Mouse (Mus musculus) adrenal gland, adult (tissue): ENCODE measurements at regions not wholly inside any gene's neighbourhood (a gene's known extent, or its start where the extent isn't known, plus 50 kb on each side); places are given as distances from the start of the nearest gene placed in this dataset.
A peak's percentile ranks its signal among the peaks of the same experiment; 100 is the strongest.

Experiments used
- DNase-seq, 2 experiments: peaks; one replicate each; pipeline ENCODE4 v3.0.0; 2022 to 2023; ENCODE audit warnings: low spot score in 1 of 2; ENCODE audit not compliant: inconsistent age in 2 of 2

DNA sequence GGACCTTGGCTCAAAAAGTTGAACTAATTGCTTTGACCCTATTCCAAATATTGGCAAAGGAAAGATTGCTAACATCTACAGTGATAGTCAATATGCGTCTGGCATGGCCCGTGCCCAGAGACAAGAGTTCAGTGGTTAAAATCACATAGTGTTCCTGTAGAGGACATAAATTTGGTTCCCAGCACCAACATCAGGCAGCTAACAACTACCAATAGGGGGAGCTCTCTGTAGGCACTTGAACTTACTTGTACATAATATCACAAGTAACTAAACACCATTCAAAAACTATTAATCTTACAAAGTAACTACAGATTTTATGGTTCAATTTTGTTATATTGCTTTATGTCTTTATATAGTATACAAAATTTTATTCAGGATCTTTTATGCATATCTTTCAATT, 74.3 kb downstream of the Serpinb9g start:
- DNase-seq: peak; percentile 5 to 71

DNA sequence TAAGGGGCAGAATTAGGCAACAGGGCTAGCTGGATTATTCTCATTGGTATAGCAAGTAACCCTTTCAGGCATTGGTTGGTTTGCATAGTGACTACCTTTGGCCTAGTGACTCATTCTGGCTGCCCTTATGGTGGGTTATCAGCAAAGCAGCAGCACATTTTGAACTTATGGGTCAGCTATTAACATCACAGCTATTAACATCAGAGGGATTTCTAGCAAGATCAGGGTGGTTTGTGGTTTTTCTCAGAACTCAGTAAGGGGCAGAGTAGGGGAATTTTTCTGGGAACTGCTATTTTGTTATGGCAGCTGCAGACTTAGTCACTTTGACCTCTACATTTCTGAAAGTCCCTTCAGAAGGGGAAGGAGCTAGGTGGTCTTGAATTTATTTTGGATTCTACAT, 75.1 kb downstream of the Serpinb9g start:
- DNase-seq: no peak

DNA sequence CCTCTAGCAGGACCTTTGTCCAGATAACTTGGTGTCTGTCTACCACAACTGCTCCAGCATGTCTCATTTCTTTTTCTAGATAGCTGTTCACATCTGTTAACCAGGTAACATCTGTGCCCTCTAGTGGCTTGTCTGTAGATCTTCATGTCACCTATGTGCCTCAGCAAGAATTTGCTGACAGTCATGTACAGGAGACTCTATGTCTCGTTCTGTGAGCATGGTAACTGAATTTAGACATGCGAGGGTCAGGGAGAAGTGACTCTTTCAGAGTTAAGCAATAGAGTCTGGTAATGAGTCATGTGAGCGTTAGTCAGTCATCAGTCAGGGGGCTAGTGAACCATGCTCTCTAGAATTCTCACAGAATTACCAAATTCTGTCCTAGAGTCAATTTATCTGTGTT, 77.0 kb downstream of the Serpinb9g start:
- DNase-seq: peak in 1 of 2 experiments; percentile 71

DNA sequence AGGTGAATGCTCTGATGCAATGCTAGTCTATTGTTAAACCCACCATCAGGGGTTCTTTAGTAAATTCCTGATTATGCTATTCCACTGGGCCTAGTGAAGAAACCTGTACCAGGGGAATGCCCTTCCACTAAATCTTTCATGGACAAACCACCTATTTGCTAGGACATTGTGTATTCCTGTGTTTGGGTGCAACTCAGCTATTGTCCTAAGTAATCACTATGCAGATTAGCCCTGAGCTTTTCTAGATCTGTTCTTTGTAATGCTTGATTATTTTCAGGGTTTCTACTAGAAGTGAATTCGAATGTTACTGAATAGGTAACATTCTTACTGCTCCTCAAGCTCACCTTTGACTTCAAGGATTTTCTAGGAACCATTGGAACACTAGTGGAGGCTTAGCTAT, 78.3 kb downstream of the Serpinb9g start:
- DNase-seq: no peak

DNA sequence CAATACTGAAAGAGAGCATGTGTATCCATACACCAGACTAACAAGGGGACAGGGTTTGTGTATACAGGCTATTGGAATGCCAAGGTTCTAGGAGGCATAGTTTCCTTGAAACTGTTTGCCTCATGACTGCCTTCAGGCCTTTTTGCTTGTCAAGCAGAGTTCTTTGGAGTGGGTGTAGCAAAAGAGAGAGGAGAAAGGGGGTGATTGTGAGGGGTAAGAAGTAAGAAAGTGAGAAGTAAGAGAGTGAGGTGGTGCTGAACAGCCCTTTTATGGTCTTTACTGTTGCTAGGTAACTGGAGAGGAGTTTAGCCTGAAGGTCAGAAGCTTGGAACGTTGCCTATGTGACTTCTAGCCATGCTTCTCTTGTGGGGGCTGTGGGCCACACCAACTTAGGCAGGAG, 78.8 kb downstream of the Serpinb9g start:
- DNase-seq: peak in 1 of 2 experiments; percentile 52

DNA sequence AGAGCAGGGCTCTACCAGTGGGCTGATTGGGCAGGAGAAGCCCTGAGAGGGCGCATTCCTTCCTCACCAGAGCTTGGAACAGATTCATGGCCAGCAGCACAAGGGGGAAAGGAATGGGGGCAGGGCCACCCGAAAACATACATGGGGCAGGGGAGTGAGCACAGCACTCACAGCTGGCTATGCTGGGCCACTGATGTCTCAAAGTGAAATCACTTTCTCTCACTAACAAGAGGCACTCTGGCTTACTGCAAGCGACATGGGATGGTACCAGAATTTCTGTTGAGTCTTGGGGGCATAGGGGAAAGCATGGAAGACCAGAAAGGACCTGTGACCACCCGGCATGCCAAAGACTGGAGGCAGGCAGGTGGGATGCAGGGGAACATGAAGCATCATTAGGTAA, 83.3 kb downstream of the Serpinb9g start:
- no peak for DNase-seq

DNA sequence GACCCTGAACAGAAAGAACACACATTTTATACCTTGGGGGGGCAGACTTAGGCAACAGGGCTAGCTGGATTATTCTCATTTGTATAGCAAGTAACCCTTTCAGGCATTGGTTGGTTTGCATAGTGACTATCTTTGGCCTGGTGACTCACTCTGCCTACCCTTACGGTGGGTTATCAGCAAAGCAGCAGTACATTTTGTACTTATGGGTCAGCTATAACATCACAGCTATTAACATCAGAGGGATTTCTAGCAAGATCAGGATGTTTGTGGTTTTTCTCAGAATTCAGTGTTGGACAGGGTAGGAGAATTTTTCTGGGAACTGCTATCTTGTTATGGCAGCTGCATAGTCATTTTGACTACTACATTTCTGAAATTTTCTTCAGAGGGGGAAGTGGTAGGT, 84.7 kb downstream of the Serpinb9g start:
- DNase-seq: no peak

DNA sequence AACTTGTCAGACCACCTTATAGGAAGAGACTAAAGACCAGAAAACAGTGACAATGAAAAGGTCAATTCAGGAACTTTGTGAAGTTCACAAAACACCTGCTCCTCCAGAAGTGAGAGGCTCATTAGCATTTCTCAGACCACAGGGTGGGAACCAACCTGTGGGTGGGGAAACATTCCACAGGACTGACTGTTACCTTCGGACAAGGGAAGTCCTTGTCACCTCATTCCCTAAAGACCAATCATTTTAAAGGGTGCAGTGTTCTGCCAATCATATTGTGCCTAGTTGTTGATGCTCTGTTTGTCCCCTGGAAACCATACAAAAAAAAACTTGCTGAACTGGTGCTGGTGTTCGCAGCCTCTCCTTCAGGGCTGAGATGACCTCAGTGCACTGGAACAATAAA, 86.2 kb downstream of the Serpinb9g start:
- no peak for DNase-seq

DNA sequence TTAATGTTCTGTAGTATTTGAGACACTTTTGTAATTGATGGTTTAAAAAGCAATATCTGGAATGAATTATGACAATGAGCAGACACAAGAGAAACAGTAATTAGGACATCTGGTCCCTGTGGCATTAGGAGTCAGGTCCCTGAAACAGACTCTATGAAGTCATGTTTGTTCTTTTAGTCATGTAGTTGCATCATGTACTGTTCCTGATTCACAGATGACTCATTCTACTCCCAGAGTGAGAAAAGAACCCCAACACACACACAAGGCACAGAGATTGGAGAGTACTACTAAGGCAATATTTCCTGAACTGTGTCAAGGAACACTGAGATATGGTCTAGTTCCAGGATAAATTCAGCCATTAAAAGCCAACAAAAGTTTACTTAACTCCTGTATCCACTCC, 75.1 kb upstream of the Serpinb6d start:
- no peak for DNase-seq
